Mouse (Mus musculus): Measurements from ENCODE around the gene Gm28729.

GRCm38 (mm10) chr9:96505156-96505555 lies 19.9 kb downstream of the Gm28729 start:
- no peak for TF ChIP-seq CTCF (IDR thresholded peaks at IDR 0.05; ENCODE audit: low read depth, low read length)
- TF ChIP-seq POLR2A (IDR thresholded peaks at IDR 0.05; ENCODE audit: borderline replicate concordance, low read depth, low read length): no peak

All from bone marrow macrophage, adult 2 months (primary cell).